Mouse (Mus musculus): Measurements from ENCODE around the gene Efhd2. TPM values are rescaled to one million over a fixed set of nuclear protein-coding genes. Genes with fewer than 3 reads are reported as not detected.

Gene Efhd2
- polyA plus RNA-seq, 1 experiment from 2014 or later, result 138 TPM

DNA sequence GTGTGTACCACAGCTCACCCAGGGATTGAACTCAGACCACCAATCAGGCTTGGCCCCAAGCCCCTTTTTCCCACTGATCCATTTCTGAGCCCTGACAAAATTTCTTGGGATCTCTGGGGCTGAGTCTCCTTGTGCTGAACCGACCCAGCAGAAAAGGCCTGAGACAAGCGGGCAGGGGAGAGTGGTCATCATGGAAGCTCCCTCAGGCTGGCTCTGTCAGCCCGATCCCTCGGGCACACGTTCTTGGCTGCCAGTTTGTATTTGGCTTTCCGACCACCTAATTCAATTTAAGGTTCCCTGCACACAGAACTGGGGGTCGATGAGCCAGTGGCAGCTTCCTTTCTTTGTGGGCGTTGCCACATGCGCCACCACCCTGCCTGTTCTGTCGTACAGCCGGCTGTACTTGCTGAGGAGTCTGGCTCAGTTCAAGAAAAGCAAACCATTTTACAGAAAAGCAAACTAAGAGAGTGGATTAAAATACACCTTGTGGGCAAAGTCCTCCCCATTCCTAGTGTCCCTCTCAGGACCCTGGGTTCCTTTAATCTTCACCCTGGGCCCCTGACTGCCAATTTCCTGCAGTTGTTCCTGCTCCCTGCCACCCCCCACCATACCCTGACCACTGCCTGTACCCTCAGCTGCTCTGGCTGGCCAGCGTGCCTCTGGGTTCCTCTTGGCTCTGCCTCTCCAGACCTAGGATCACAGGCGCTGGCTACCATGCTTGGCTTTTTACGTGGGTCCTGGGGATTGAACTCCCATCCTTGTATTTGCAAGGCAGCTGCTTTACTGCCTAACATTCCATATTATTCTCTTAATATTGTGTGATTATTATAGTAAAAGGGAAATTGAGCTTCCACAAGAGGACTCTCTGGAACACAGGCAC, 57.7 kb downstream of the Efhd2 start:
- H3K9ac ChIP-seq, result no peak overlapping the region
- 0 out of 2 replicates have a peak, but pooled peaks cover 4% of the 10 kb centered on the region for H3K4me1 ChIP-seq (replicated peaks)
- H3K27ac ChIP-seq, result 0 out of 2 replicates have a peak overlapping the region, but pooled peaks have one; percentile 13
- 65% methylated on average over 14 of the region's 14 CpGs for WGBS
- H3K27me3 ChIP-seq (replicated peaks), result no peaks in the 10 kb centered on the region
- peaks cover 13% of the 10 kb centered on the region for H3K36me3 ChIP-seq
- no peak overlapping the region for H3K4me2 ChIP-seq (replicated peaks)
- peak; percentile 37; the same call in 1 of the 2 replicates for ATAC-seq
- H3K9me3 ChIP-seq, result no peaks in the 10 kb centered on the region
- no peak overlapping the region for H3K4me3 ChIP-seq (replicated peaks)

DNA sequence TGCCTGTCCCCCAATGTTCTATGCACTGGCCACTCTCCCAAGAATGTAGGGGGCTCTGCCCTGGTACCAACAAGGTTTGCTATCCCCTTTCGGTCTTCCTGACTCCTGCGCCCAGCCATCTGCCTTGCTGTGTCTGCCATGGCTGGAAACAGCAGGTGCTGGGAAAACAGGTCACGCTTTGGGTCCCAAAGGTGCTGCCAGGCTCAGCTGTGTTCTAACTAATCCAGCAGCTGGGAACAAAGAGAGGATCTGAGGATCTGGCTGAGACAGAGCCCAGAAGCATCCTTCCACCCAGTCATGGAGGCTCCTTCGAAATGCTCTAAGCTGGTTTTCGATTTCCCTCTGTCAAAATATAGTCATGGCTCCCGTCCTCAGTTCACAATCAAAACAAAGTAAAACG, 58.5 kb downstream of the Efhd2 start:
- H3K4me2 ChIP-seq (replicated peaks), result no peak overlapping the region
- H3K4me3 ChIP-seq (replicated peaks), result no peak overlapping the region
- no peaks in the 10 kb centered on the region for H3K9me3 ChIP-seq
- H3K9ac ChIP-seq, result no peak overlapping the region
- ATAC-seq, result no peak
- peaks cover 19% of the 10 kb centered on the region for H3K36me3 ChIP-seq
- 0 out of 2 replicates have a peak, but pooled peaks cover 4% of the 10 kb centered on the region for H3K4me1 ChIP-seq (replicated peaks)
- no peaks in the 10 kb centered on the region for H3K27me3 ChIP-seq (replicated peaks)
- H3K27ac ChIP-seq, result no peak overlapping the region
- WGBS, result 89% methylated on average over 7 of the region's 7 CpGs

DNA sequence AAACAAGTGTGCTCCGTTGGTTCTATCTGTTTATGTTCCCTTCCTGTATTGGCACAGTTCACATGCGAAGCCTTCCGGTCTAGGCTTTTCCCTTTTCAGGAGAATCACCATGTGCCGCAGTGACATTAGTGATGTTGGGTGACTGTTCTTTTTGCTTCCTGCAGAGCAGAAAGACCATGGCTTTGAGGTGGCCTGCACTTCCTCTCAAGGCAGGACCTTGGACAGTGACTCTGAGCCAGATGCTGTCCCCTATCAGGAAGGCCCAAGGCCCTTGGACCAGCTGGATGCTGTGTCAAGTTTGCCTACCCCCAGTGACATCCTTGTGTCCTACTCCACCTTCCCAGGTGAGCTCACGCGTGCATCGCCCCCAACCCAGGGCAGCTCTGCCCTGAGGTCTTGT, 63.3 kb downstream of the Efhd2 start:
- H3K4me1 ChIP-seq (replicated peaks), result no peaks in the 10 kb centered on the region
- 96% methylated on average over 7 of the region's 7 CpGs for WGBS
- peaks cover 59% of the 10 kb centered on the region for H3K36me3 ChIP-seq
- no peak overlapping the region for H3K4me3 ChIP-seq (replicated peaks)
- H3K27me3 ChIP-seq (replicated peaks), result no peaks in the 10 kb centered on the region
- ATAC-seq, result no peak
- H3K4me2 ChIP-seq (replicated peaks), result no peak overlapping the region
- no peak overlapping the region for H3K27ac ChIP-seq
- no peaks in the 10 kb centered on the region for H3K9me3 ChIP-seq
- no peak overlapping the region for H3K9ac ChIP-seq

DNA sequence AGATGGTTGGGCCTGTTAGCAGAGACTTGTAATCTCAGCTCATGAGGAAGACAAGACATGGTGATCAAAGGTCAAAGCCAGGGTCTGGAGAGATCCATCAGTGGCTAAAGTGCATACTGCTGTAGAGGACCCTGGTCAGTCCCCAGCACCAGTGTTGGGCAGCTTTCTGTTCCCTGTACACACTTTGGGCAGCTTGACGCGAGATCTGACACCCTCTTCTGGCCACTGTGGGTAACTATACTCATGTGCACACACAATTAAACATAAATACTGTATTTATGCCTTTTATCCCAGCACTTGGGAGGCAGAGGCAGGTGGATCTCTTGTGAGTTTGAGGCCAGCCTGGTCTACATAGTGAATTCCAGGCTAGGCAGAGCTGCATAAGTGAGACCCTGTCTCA, 63.7 kb downstream of the Efhd2 start:
- 94% methylated on average over 2 of the region's 2 CpGs for WGBS
- no peaks in the 10 kb centered on the region for H3K4me1 ChIP-seq (replicated peaks)
- H3K9me3 ChIP-seq, result no peaks in the 10 kb centered on the region
- no peaks in the 10 kb centered on the region for H3K27me3 ChIP-seq (replicated peaks)
- no peak overlapping the region for H3K9ac ChIP-seq
- no peak overlapping the region for H3K27ac ChIP-seq
- no peak overlapping the region for H3K4me3 ChIP-seq (replicated peaks)
- H3K4me2 ChIP-seq (replicated peaks), result no peak overlapping the region
- peaks cover 59% of the 10 kb centered on the region for H3K36me3 ChIP-seq
- no peak for ATAC-seq

DNA sequence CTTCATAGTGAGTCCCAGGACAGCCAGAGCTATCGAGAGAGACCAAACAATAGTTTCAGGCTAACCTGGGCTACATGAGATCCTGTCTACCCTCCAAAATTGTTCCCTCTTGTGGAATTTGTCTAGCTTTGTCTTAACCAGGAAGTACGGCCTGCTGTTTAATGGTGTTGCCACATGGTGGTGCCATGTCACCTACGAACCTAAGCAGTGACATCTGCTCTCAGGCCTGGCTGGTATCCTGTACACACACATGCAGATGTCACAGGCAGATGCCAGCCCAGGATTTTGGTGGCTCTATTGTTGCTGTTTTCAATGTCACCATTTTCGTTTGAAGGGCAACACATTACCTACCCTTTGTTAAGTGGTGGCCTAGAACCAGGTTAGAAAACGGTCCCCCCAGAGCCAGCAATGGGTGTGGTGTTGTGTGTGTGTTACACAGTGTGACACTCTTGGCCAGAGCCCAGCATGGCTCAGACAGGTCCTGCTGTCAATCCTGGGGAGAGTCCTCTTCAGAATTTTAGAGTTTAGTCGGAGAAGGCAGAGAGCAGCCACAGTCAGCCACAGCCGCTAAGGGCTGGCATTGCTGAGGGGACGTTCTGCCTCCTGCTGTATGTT, 64.8 kb downstream of the Efhd2 start:
- WGBS, result 82% methylated on average over 8 of the region's 8 CpGs
- Histone ChIP-seq H3K9me3 (no peaks in the 10 kb centered on the region), H3K4me2 (replicated peaks) (no peak overlapping the region), H3K9ac (no peak overlapping the region), H3K4me1 (replicated peaks) (no peaks in the 10 kb centered on the region), H3K27me3 (replicated peaks) (no peaks in the 10 kb centered on the region), H3K27ac (no peak overlapping the region), H3K36me3 (peaks cover 62% of the 10 kb centered on the region), H3K4me3 (replicated peaks) (no peak overlapping the region)
- ATAC-seq, result peak; percentile 53

Other genes with a start within 250 kb of the Efhd2 start
- gene Plekhm2, start 210.0 kb downstream of the Efhd2 start, polyA plus RNA-seq (2015; fragmentation: Nextera tagmentation; extraction: Ambion mirVana), result 3.9 and 4.5 TPM in 2 replicates
- gene Rsc1a1, start 189.3 kb downstream of the Efhd2 start, polyA plus RNA-seq (2015; fragmentation: Nextera tagmentation; extraction: Ambion mirVana), result not detected in 2 replicates
- 23.3 and 24.4 TPM in 2 replicates for gene Ddi2, start 151.5 kb downstream of the Efhd2 start, polyA plus RNA-seq (2015; fragmentation: Nextera tagmentation; extraction: Ambion mirVana)
- 36.7 and 41.9 TPM in 2 replicates for gene Agmat, start 128.2 kb downstream of the Efhd2 start, polyA plus RNA-seq (2015; fragmentation: Nextera tagmentation; extraction: Ambion mirVana)
- gene Dnajc16, start 84.0 kb downstream of the Efhd2 start, polyA plus RNA-seq (2015; fragmentation: Nextera tagmentation; extraction: Ambion mirVana), result 4.2 and 4.4 TPM in 2 replicates
- 21.8 and 22.2 TPM in 2 replicates for gene Casp9, start 81.3 kb downstream of the Efhd2 start, polyA plus RNA-seq (2015; fragmentation: Nextera tagmentation; extraction: Ambion mirVana)
- gene Cela2a, start 48.8 kb downstream of the Efhd2 start, polyA plus RNA-seq (2015; fragmentation: Nextera tagmentation; extraction: Ambion mirVana), result 131 and 571 TPM in 2 replicates
- 0.45 and 0.97 TPM in 2 replicates for gene Ctrc, start 28.6 kb downstream of the Efhd2 start, polyA plus RNA-seq (2015; fragmentation: Nextera tagmentation; extraction: Ambion mirVana)
- 1.4 and 2.3 TPM in 2 replicates for gene Fhad1, start 140.2 kb upstream of the Efhd2 start, polyA plus RNA-seq (2015; fragmentation: Nextera tagmentation; extraction: Ambion mirVana)
- 103 and 109 TPM in 2 replicates for gene Tmem51, start 209.4 kb upstream of the Efhd2 start, polyA plus RNA-seq (2015; fragmentation: Nextera tagmentation; extraction: Ambion mirVana)